Mouse (Mus musculus) ES-E14 (cell line): ENCODE results near the gene Tlr9.

Experiments used
- CHD2 ChIP-seq: IDR thresholded peaks from 2 replicates; pipeline ENCODE4 v1.6.1; 2014; ENCODE audit warnings: mild to moderate bottlenecking, low read depth, low read length, inconsistent platforms
- MAFK ChIP-seq: IDR thresholded peaks from 2 replicates; pipeline ENCODE4 v1.6.1; 2014; ENCODE audit warnings: mild to moderate bottlenecking, low read depth, low read length, inconsistent platforms; ENCODE audit not compliant: insufficient read depth

GRCm38 (mm10) chr9:106241541-106242164, 19.3 kb downstream of the Tlr9 start:
- TF ChIP-seq MAFK (no peak), CHD2 (no peak)
